Mouse (Mus musculus): ENCODE results near the gene Fus.
"Not testable (repeated sequence)": the region's sequence is repeated elsewhere in the genome, so short reads cannot be mapped to it uniquely, and the experiment has no call there.

Fus gene

DNA sequence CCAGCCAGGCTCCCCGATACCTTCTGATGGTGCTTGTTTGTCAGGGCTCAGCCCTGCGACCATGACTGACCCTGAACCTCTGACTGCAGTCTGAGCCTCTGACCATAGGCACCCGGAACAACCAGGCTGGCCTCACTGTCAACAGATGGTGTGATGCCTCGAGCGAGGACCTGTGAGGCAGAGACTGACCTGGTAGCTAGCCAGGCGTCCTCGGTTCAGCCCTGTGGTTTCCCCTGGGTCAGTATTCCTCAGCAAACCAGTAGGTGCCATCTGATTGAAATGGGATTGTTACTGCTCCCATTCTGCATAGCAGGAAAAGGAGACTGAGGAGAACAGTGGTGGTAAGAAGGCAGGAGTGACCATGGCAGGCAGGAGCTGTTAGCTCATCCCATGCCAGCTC is 38.9 kb downstream of the Fus start:
- DNase-seq = no peak

DNA sequence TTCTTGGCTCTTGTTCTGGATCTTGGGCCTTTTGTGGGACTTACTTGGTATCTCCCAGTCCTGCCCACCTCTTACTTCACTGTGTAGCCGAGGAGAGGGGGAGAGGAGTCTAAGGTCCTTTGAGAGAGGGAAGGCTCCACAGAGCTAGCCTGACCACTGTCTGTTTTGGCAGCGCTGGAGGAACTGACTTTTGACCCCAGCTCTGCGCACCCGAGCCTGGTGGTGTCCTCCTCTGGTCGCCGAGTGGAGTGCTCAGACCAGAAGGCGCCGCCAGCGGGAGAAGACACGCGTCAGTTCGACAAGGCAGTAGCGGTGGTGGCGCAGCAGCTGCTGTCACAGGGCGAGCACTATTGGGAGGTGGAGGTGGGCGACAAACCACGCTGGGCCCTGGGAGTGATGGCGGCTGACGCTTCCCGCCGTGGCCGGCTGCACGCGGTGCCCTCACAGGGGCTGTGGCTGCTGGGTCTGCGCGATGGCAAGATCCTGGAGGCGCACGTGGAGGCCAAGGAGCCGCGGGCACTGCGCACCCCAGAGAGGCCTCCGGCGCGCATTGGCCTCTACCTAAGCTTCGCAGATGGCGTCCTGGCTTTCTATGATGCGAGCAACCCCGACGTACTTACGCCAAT is 42.6 kb downstream of the Fus start:
- no peak for DNase-seq

DNA sequence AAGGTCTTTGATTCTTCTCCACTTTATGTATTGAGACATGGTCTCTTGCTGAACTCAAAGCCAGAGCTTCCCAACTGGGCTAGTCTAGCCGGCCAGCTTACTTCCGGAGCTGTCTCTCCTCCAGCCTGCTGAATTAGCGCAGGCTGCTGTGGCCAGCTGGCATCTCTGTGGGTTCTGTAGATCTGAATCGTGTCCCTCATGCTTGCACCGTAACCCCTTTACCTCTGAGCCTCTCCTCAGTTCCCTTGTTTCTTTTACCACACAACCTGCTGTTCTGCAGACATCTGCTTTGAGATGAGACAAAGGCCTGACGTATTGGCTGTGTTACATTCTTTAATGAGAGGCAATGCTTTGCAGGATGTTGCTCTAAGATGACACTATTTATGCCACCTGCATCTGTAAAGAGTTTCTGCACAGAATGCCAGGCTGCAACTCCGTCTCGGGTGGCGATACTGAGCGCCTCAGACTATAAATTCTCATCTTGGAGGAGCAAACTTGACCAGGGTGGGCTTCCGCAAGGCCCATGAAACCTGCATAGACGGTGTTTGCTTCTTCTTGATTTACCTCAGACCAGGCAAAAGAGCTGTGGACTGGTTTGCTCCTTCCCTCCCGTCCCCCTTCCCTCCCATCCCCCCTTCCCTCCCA is 45.0 kb downstream of the Fus start:
- DNase-seq = no peak

DNA sequence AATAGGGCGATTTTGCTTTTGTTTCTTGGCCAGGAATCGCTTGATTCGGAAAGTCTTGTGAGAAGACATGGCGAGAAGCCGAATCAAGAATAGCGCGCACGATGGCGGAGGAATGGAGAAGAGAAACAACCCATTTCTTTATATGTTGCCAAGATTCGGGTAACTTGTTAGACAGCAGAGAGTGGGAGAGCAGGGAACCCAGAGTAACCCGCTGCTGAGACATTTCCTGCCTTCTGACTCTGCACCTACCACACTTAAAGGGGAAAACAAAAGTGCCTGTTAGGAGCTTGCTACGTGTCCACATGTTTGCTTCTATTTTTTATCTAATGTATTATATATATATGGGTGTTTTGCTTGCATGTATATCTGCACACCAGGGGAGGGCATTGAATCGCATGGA is 45.9 kb downstream of the Fus start:
- no peak for DNase-seq

DNA sequence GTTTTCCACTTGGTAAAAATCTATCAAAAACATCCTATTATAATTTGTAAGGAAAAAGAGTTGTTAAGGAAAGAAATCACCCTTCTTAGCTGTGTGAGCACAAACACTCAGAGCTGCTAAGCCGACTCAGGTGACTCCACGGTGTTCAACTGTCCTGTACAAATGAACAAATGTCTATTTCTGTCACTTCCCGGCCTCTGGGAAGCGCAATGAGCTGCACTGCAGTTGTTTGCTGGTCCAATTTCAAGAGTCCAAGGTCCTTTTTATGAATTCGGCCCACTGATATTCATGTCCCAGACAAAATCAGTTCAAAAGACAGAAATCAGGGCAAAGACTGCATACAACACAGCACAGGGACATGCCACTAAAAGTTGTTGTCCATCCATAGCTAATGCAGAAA is 48.9 kb downstream of the Fus start:
- DNase-seq = not testable (repeated sequence)

DNA sequence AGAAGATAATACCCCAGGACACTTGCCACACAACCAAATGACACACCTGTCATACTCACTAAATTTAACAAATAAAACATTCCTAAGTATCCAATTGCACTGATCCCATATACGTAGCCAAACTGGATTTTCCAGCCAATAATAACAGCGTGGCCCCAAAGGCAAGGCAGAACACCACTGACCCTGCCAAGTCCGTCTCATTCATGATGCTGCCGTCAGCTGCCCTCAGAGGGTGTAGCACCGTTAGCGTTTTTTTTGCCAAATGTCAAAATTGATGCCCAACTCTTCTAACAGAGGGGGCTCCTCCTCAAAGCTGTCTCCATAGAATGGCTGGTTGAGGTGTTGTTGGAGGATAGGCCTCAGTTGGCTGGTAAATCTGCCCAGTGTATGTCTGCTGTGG is 49.4 kb downstream of the Fus start:
- no peak for DNase-seq

DNA sequence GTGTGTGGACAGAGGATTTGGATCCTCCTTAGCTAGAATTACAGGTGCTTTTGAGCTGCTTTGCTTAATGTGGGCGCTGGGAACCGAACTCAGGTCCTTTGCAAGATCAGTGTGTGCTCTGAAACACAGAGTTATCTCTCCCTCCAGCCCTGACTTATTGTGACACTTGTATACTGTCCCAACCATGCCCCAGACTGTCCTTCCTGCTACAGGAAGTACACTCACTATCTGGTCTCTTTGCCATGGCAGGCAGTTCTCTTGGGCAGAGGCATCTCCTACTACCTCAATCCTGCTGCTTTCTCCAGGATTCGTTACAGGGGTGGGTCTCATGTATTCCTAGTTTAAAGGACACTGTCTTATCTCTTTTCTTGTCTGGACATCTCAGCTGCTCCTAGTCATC is 51.0 kb downstream of the Fus start:
- DNase-seq = no peak

DNA sequence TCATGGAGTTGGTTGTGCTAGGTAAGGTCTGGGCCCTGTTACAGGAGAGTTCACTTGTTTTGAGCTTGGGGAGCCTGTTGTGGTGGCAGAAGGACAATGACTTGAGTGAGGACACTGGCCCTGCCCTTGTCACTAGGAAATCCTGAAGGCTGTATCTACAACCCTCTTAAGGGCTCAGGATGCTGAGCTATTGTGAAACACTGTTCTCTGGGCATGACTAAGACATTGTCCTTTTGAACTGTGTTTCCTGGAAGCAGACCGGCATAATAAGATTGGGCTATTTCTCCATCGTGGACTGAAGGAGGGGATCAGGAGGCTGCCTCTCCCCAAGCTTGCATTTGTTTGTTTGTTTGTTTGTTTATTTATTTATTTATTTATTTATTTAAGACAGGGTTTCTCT is 51.9 kb downstream of the Fus start:
- no peak for DNase-seq

DNA sequence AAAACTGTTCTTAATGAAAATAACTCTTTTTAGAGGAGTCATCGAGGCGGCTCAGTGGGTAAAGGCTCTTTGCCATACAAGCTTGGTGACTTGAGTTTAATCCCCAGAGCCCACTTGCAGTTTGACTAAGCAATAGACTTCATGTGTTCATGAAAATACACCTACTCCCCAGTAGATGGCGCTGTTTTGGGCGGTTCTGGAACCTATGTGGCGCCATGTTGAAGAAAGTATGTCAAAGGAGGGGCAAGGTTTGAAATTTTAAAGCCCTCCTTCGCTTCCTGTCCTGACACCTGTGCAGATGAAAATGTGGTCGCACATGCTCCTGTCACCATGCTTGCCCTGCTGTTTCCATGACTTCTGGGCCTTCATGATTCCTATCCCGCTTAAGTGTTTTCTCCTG is 55.7 kb downstream of the Fus start:
- no peak for DNase-seq

DNA sequence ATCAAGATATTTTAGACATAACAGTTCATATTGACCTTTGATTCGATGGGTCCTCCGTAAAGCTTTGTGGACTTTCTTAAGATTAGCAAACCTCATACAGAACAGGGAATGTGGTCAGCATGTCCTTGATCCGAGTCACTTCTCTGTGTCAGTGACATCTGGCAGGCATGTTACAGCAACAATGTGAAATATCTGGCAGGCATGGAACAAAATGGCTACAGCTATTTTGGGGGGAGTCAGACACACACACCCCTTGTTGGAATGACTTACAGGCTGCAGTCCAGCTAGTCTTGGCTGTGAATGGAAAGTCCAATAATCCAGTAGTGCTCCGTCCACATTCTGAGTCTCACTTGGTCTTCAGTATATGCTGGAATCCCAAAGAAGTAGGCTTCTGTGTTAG is 56.3 kb downstream of the Fus start:
- no peak for DNase-seq

DNA sequence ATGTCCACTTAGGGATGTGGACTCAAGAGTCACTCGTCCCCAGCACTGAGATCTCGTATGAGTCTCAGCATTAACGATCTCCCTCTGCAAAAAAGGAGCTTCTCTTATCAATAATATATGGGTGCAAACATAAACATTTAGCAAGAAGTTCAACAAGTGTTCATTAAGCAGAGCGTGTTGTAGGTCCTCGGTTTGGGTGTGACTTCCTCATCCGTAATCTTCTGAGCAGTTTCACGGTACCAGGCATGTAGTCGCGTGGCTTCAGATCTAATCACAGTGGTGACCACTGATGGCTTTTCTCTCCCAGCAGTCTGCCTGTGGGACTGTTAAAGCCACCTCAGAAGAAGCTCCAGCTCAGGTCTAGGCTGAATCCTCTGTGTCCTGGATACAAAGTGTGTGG is 57.1 kb downstream of the Fus start:
- no peak for DNase-seq

DNA sequence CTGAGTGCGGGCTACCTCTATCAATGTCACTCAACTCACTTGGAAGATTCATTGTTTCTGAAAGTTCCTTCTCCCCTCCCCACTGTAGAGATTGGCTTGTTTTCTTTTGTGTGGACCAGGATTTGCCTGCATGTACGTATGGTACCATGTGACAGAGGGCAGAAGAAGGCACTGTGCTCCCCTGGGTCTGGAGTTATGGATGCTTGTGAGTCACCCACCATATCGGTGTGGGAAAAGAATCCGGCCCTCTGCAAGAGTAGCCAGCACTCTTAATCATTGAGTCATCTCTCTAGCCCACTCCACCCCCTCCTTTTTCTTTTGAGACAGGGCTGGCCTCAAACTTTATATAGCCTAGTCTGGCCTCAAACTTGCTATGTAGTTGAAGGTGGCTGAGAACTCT is 57.7 kb downstream of the Fus start:
- no peak for DNase-seq

DNA sequence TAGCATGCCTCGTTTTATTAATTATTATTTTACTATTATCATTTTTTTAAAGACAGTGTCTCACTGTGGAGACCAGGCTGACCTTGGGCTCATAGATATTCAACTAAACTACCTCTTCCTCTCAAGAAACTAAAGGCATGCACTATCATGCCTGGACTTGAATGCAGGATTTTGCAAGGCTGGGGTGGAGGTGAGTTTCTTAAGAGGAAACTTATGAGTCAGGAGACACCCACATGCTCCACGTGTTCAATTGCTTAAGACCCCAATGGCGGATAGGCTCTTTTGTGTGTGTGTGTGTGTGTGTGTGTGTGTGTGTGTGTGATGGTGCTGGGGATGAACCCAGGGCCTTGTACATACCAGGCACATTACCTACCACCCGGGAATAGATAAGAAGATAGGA is 58.1 kb downstream of the Fus start:
- no peak for DNase-seq

DNA sequence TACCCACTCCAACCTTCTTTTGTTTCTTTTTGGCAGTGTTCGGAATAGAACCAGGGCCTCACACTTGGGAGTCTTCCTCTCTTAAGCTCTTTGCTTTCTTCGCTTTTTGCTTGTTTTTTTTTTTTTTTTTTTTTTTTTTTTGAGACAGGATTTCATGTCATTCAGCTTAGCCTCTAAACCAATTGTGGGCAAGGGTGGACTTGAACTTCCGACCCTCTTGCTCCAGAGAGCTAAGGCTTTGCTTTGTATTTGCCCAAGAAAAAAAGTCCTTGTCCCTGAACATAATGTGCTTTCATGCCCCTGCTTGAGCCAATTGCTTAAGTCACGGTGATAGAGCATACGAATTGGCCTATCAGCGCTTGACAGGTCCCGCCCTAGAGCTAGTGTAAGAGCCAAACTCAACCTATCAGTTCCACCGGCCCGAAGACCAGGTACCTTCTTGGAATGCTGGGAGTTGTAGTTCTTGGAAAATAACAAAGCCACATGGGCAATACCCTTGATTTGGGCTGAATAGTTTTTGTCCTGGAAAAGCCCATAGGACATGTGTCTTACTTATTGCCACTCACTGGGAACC is 64.2 kb downstream of the Fus start:
- DNase-seq = no peak

DNA sequence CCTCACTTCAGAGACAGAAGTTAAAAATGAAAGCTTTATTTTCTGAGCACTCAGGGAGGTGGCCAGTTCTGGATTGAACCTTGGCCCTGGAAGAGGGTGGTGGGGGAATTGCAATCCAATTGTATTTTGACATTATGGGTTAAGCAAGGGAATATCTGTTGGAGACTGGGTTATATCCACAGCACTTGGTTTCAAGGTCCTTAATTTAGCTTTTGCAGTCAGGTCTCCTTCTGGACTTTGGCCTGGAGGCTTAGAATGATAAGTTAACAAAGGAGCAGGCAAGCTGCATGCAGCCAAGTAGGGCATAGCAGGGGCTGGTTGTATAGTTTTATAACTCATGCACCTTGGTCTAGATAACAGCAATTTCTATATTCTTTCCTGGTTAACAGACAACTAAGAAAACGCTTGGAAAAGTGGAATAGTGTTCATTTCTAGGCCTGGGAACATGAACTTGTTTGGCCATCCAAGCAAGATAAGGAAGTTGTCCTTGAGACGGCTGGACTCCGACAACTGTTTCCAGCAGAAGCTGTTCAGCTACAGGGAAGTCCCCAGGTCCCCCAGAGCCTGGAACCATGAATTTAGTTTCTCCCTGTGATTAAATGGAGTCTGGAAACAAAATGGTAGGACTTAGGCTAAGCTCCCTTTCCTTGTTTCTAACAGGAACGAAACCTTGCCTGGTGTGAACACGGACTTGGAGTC is 65.2 kb downstream of the Fus start:
- DNase-seq = no peak

DNA sequence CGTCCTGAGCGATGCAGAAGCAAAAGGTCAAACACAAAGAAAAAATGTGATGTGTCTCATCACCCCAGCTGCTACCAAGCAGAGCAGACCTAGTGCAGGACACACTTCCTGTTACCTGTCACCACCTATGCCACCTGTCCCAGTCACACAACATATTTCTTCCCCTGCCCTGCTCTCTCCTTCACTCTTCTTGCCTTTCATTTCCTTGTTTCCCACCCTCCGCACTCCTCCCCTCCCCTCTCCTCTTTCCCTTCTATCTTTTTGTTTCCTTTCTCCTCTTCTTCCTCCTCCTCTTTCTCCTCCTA is 65.7 kb downstream of the Fus start:
- DNase-seq = no peak

DNA sequence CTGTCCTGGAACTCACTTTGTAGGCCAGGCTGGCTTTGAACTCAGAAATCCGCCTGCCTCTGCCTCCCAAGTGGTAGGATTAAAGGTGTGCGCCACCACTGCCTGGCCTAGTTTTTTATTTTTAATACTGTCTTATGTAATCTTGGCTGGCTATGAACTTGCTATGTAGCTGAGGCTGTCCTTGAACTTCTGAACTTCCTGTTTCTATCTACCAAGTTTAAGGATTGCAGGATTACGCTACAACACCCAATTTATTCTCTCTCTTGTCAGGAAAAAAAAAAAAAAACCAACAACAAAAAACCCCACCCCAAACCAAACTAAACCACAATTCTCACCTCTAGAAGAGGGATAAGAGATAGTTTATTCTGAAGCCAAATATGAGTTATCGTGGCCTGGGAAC is 66.4 kb downstream of the Fus start:
- DNase-seq = no peak
